Mouse (Mus musculus) embryo, embryonic 9.5 days (tissue): ENCODE data around the gene Stx4a.

ENCODE experiments used
- DNase-seq: peaks from one replicate; pipeline ENCODE4 v3.0.0-alpha.2; 2017; ENCODE audit errors: extremely low spot score

Stx4a gene

DNA sequence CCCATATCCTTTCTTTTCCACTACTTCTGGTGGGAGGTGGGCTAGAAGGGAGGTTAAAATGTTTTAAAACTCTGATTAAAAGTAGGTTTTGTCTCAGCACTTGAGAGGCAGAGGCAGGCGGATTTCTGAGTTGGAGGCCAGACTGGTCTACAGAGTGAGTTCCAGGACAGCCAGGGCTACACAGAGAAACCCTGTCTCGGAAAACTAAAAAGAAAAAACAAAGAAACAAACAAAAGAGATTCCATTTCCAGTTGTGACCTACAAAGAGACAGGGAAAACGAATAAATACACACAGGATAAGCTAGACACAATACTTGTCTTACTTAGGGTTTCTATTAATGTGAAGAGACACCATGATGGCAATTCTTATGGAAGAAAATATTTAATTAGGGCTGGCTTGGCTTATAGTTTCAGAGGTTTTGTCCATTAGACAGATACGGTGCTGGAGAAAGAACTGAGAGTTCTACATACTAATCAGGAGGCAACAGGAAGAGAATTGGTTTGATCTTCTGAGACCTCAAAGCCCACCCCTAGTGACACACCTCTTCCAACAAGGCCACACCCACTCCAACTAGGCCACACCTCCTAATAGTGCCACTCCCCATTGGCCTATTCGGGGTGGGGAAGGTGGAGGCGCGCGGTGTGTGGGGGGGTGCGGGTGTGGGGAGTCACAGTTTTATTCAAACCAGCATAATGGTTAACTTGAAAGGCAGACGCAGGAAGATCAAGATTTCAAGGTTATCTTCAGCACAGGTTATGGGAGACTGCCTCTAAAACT lies 74.3 kb downstream of the Stx4a start:
- DNase-seq = no peak
